Mouse (Mus musculus) heart, adult 18-20 months (tissue): ENCODE measurements around the gene Cox10. TPM values are rescaled to one million over a fixed set of nuclear protein-coding genes. Genes with fewer than 3 reads are reported as not detected.

Experiments used
- DNase-seq, 2 experiments: peaks; one replicate each; pipeline ENCODE4 v3.0.0; 2021 to 2022; ENCODE audit warnings: mixed read lengths in 1 of 2
- total RNA-seq, 2 experiments: library from RNA; stranded (reverse); gene quantifications; 2 replicates each; pipeline ENCODE4 v1.2.3; 2021

Cox10 gene
- total RNA-seq, 2 experiments from 2014 or later: 70.1 to 74.3 TPM

GRCm38 (mm10) chr11:63914388-63914787 lies 164.9 kb downstream of the Cox10 start:
- peak; percentile 77 to 83 for DNase-seq

DNA sequence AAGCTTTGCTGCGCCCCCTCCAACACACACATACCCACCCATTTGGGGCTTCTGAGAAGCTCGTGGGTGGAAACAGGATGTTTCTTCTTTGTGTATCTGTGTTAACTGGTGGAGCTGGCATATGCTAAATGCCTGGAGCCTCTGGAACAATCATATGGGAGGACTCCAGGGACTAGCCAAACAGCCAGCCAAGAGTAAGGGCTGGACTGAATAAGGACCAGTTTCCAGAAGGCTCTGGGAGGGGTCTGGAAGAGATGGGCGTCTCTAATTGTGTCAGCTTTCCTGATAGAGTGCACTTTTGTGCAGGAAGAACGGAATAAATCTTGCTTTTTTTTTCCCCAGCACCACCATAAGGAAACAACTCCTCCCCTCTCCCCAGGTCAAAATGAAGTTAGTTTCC lies 165.3 kb downstream of the Cox10 start:
- DNase-seq: no peak

Other genes with a start within 250 kb of the Cox10 start
- gene Hs3st3b1, start 157.2 kb downstream of the Cox10 start, total RNA-seq: 1 to 10 TPM in 1 of 2 experiments, under 1 TPM in 1; 0.79 to 1.3 TPM